Mouse (Mus musculus) adipocyte (in vitro differentiated cells): Measurements from ENCODE around the gene Sry.

Experiments used
- DNase-seq: peaks from one replicate; pipeline ENCODE4 v3.0.0-alpha.2; 2016; ENCODE audit warnings: low spot score

Sry gene

GRCm38 (mm10) chrY:2663558-2663957, at the start of gene Sry:
Gene Sry (minus strand): TSS chrY:2663658.
- no peak for DNase-seq
